Mouse (Mus musculus) embryonic facial prominence, embryonic 13.5 days (tissue): ENCODE results near the gene Zfp30. TPM values are rescaled to one million over a fixed set of nuclear protein-coding genes. Genes with fewer than 3 reads are reported as not detected.
A peak's percentile ranks its signal among the peaks of the same experiment; 100 is the strongest.

ENCODE experiments used
- ATAC-seq: fragments of 200-750 bp; cut with Nextera tagmentation; 2 replicates; pipeline ENCODE4 v1.8.0; 2017; ENCODE audit warnings: low read depth; ENCODE audit not compliant: insufficient number of reproducible peaks, insufficient read depth, low FRiP score, low TSS enrichment
- H3K27ac ChIP-seq: fragments of 300-500 bp; sonication (generic); 2 replicates; pipeline ENCODE4 v1.5.1; 2015; ENCODE audit warnings: moderate library complexity, mild to moderate bottlenecking, inconsistent platforms
- H3K27me3 ChIP-seq: fragments of 300-500 bp; sonication (generic); 2 replicates; pipeline ENCODE4 v1.6.1; 2015; ENCODE audit warnings: mild to moderate bottlenecking, inconsistent platforms
- H3K36me3 ChIP-seq: fragments of 300-500 bp; sonication (generic); 2 replicates; pipeline ENCODE4 v1.6.1; 2015; ENCODE audit warnings: mild to moderate bottlenecking, inconsistent platforms
- H3K4me1 ChIP-seq: fragments of 300-500 bp; sonication (generic); 2 replicates; pipeline ENCODE4 v1.6.1; 2015; ENCODE audit warnings: inconsistent platforms
- H3K4me2 ChIP-seq: fragments of 300-500 bp; sonication (generic); 2 replicates; pipeline ENCODE4 v1.6.1; 2015; ENCODE audit warnings: moderate library complexity, mild to moderate bottlenecking, inconsistent platforms
- H3K4me3 ChIP-seq: fragments of 300-500 bp; sonication (generic); 2 replicates; pipeline ENCODE4 v1.5.1; 2015; ENCODE audit warnings: mild to moderate bottlenecking, inconsistent platforms
- H3K9ac ChIP-seq: fragments of 300-500 bp; sonication (generic); 2 replicates; pipeline ENCODE4 v1.6.1; 2015; ENCODE audit warnings: mild to moderate bottlenecking, inconsistent platforms
- H3K9me3 ChIP-seq: fragments of 300-500 bp; sonication (generic); 2 replicates; pipeline ENCODE4 v1.6.1; 2016; ENCODE audit warnings: inconsistent platforms
- WGBS: fragments of 180-500 bp; shearing (Covaris S2); methylation state at CpG from one replicate; pipeline ENCODE4 v1.1.7; 2015; ENCODE audit warnings: mixed read lengths; 5-methylcytosine and 5-hydroxymethylcytosine counted together
- microRNA counts: library from miRNA; unstranded; fragments of <30 nt; microRNA quantifications from one replicate; lab custom pipeline; 2016
- microRNA-seq: library from miRNA; unstranded; fragments of <30 nt; microRNA quantifications from one replicate; pipeline ENCODE4, GENCODE M21; 2016
- polyA plus RNA-seq: library from polyadenylated mRNA; unstranded; fragments of >200 nt; fragmentation: Nextera tagmentation; extraction: Ambion mirVana; gene quantifications from 2 replicates; pipeline ENCODE4 v1.2.1, GENCODE M21; 2015

Gene Zfp30
- polyA plus RNA-seq, 1 experiment from 2014 or later, result 10.8 TPM

DNA sequence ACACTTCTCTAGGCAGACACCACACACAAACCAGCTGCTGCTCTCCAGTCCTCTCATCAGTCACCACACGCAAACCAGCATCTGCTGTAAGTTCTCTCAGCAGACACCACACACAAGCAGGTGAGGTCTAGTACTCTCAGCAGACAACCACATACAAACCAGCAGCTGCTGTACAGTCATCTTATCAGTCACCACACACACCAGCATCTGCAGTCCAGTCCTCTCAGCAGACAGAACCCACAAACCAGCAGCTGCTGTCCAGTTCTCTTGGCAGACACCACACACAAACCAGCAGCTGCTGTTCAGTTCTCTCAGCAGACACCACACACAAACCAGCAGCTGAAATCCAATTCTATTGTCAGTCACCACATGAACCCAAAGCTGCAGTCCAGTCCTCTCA, 53.0 kb downstream of the Zfp30 start:
- Histone ChIP-seq H3K4me3 (no peak overlapping the region), H3K27me3 (no peaks in the 10 kb centered on the region), H3K9ac (no peak overlapping the region), H3K4me1 (no peaks in the 10 kb centered on the region), H3K9me3 (no peaks in the 10 kb centered on the region), H3K4me2 (no peak overlapping the region), H3K27ac (no peak overlapping the region), H3K36me3 (peaks cover 25% of the 10 kb centered on the region)
- 79% methylated on average over 1 of the region's 1 CpGs for WGBS
- no peak for ATAC-seq

DNA sequence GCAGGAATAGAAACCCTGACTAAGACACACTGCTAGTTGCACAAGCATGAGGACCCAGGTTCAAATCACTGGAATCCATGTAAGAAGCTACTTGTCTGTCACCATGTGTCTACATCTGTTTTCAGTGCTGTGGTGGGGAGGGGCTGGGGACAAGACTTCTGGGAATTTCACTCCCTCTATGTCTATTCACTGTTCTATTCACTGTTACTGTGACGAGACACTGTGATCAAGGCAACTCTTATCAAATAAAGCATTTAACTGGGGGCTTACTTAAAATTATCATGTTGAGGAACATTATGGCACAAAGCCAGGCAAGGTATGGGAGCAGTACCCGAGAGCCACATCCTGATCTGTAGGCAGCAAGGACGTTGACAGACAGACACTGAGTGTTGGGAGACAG, 55.5 kb downstream of the Zfp30 start:
- ATAC-seq, result no peak
- no peaks in the 10 kb centered on the region for H3K27me3 ChIP-seq
- 86% methylated on average over 3 of the region's 3 CpGs for WGBS
- H3K9me3 ChIP-seq, result no peaks in the 10 kb centered on the region
- no peaks in the 10 kb centered on the region for H3K4me1 ChIP-seq
- H3K4me3 ChIP-seq, result no peak overlapping the region
- peaks cover 13% of the 10 kb centered on the region for H3K36me3 ChIP-seq
- H3K4me2 ChIP-seq, result no peak overlapping the region
- H3K27ac ChIP-seq, result no peak overlapping the region
- no peak overlapping the region for H3K9ac ChIP-seq

DNA sequence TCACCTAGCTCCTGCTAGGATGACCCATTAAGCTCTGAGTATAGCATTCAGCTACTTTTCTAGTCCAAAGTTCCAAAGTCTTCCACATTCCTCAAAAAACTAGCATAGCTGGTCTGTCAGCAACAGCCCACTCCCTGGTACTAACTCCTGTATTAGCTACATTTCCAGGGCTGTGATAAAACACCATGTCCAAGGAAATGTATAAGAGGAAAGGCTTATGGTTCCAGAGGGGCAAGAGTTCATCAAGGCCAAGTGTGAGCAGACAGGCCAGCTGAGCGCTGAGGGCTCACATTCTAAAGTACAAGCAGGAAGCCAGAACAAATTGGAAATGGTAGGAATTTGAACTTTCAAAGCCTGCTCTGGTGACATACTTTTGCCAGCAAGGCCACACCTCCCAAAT, 58.3 kb downstream of the Zfp30 start:
- no peak overlapping the region for H3K27ac ChIP-seq
- no peaks in the 10 kb centered on the region for H3K9me3 ChIP-seq
- no peaks in the 10 kb centered on the region for H3K4me1 ChIP-seq
- peaks cover 36% of the 10 kb centered on the region for H3K36me3 ChIP-seq
- no peak overlapping the region for H3K4me3 ChIP-seq
- 67% methylated on average over 1 of the region's 1 CpGs for WGBS
- H3K9ac ChIP-seq, result no peak overlapping the region
- no peak for ATAC-seq
- no peaks in the 10 kb centered on the region for H3K27me3 ChIP-seq
- no peak overlapping the region for H3K4me2 ChIP-seq

MicroRNAs within 50 kb of the gene (microRNA counts, 519-probe panel; counts per million panel counts)
- 2,327 counts per million, percentile 57 among the panel's probes with 10 or more counts for microRNA mmu-miR-1964 (lab: Ali Mortazavi, UCI)

Small RNAs within 50 kb of the gene (microRNA-seq; reads per million reads assigned to microRNA genes)
- gene Mir1964, result 2.6 reads per million, percentile 9 among the genes with 10 or more reads in this experiment

Other genes starting within 250 kb of the Zfp30 start
- not detected in 2 replicates for gene Catsperg2, start 57.0 kb upstream of the Zfp30 start, polyA plus RNA-seq
- gene Zfp84, start 15.4 kb upstream of the Zfp30 start, polyA plus RNA-seq, result 12.8 and 16.3 TPM in 2 replicates
- 17.3 and 18.1 TPM in 2 replicates for gene Zfp790, start 32.1 kb downstream of the Zfp30 start, polyA plus RNA-seq
- gene Zfp940, start 69.7 kb downstream of the Zfp30 start, polyA plus RNA-seq, result 6.3 and 7.4 TPM in 2 replicates
- 9.3 and 11.7 TPM in 2 replicates for gene Zfp420, start 76.0 kb downstream of the Zfp30 start, polyA plus RNA-seq
- gene Zfp27, start 122.6 kb downstream of the Zfp30 start, polyA plus RNA-seq, result 12.5 and 13.8 TPM in 2 replicates
- 6.0 and 8.2 TPM in 2 replicates for gene Zfp383, start 124.2 kb downstream of the Zfp30 start, polyA plus RNA-seq
- 14.9 and 16.0 TPM in 2 replicates for gene Zfp74, start 170.1 kb downstream of the Zfp30 start, polyA plus RNA-seq
- 13.3 and 17.5 TPM in 2 replicates for gene Zfp568, start 200.0 kb downstream of the Zfp30 start, polyA plus RNA-seq